Mouse (Mus musculus): ENCODE data around the gene Rsph14.

DNA sequence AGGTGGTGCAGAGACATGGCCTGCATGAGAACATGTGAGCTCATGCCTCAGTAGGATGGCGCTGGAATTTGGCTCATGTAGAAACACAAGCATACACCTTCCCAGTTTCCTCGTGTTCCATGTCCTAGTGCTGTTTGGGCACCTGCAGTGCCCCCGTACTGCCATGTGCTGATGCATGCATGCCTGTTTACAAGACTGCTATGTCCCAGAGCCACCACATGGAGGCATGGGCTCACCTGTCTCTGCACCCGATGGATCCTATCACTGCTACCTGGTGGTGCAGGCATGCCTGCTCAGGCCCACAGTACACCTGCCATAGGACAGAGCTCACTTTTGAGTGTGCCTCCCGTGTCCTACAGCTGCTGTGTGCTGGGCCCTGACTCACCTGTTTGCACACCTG lies 94.0 kb downstream of the Rsph14 start:
- TF ChIP-seq CTCF (IDR thresholded peaks at IDR 0.05; ENCODE audit: extremely low read depth, insufficient read depth, low read length) (peak; percentile 26; the same call in 1 of the 2 replicates), POLR2A (IDR thresholded peaks at IDR 0.05; ENCODE audit: extremely low read depth, insufficient read depth, low read length) (no peak)

Data from cortical plate, adult 2 months (tissue).